Mouse (Mus musculus): Measurements from ENCODE around the gene Cfap46.

- TF ChIP-seq CTCF (conservative IDR thresholded peaks at IDR 0.05; ENCODE audit: low read length) (no peak), POU5F1 (IDR thresholded peaks at IDR 0.05; ENCODE audit: borderline replicate concordance, low read length) (no peak), NANOG (IDR thresholded peaks at IDR 0.05; ENCODE audit: borderline replicate concordance, low read length) (no peak)
Observed at GRCm38 (mm10) chr7:139581801-139582571, 101.6 kb downstream of the Cfap46 start.
